Mouse (Mus musculus) lung, postnatal 14 days (tissue): ENCODE measurements around the gene Gdpd1.
A peak's percentile ranks its signal among the peaks of the same experiment; 100 is the strongest.
"Not testable (repeated sequence)": the region's sequence is repeated elsewhere in the genome, so short reads cannot be mapped to it uniquely, and the experiment has no call there.

Source experiments
- DNase-seq: peaks from one replicate; pipeline ENCODE4 v3.0.0; 2021

Gene Gdpd1

GRCm38 (mm10) chr11:87073866-87074440 is at the start of gene Gdpd1:
Gene Gdpd1, minus strand, starts transcription at chr11:87074062.
- DNase-seq, result peak; percentile 88

- DNase-seq, result no peak
These were observed 48.0 kb upstream of the Gdpd1 start for GRCm38 (mm10) chr11:87121864-87122263.

GRCm38 (mm10) chr11:87110172-87110909 is 36.5 kb upstream of the Gdpd1 start:
- DNase-seq, result no peak

GRCm38 (mm10) chr11:87109519-87110171 is 35.8 kb upstream of the Gdpd1 start:
- peak; percentile 6 for DNase-seq

GRCm38 (mm10) chr11:87108755-87109518 is 35.1 kb upstream of the Gdpd1 start, which contains the start of gene Ska2:
Gene Ska2, plus strand, starts transcription at chr11:87109234.
- peak; percentile 95 for DNase-seq

GRCm38 (mm10) chr11:87108409-87108754 is 34.5 kb upstream of the Gdpd1 start, which contains the start of gene Prr11:
Gene Prr11, minus strand, starts transcription at chr11:87108708.
- DNase-seq, result no peak

- DNase-seq, result no peak
These were observed 13.3 kb upstream of the Gdpd1 start for GRCm38 (mm10) chr11:87087142-87087541.

GRCm38 (mm10) chr11:87086290-87086984 is 12.6 kb upstream of the Gdpd1 start, which contains the start of gene Smg8:
Gene Smg8, minus strand, starts transcription at chr11:87086774.
- DNase-seq, result peak; percentile 85

- DNase-seq, result no peak
These were observed 11.6 kb upstream of the Gdpd1 start for GRCm38 (mm10) chr11:87085461-87085860.

GRCm38 (mm10) chr11:87083712-87084111 is 9.8 kb upstream of the Gdpd1 start:
- no peak for DNase-seq

- peak; percentile 72 for DNase-seq
These were observed 458 bp downstream of the Gdpd1 start for GRCm38 (mm10) chr11:87073343-87073865.

- no peak for DNase-seq
These were observed 11.8 kb downstream of the Gdpd1 start for GRCm38 (mm10) chr11:87062087-87062486.

- DNase-seq, result no peak
These were observed 13.5 kb downstream of the Gdpd1 start for GRCm38 (mm10) chr11:87060410-87060809.

- DNase-seq, result no peak
These were observed 17.6 kb downstream of the Gdpd1 start for GRCm38 (mm10) chr11:87056286-87056685.

- DNase-seq, result not testable (repeated sequence)
These were observed 25.0 kb downstream of the Gdpd1 start for GRCm38 (mm10) chr11:87048900-87049299.

GRCm38 (mm10) chr11:87046968-87047367 is 26.9 kb downstream of the Gdpd1 start:
- DNase-seq, result no peak

GRCm38 (mm10) chr11:87043052-87043451 is 30.8 kb downstream of the Gdpd1 start:
- DNase-seq, result no peak

GRCm38 (mm10) chr11:87039307-87039963 is 34.4 kb downstream of the Gdpd1 start:
- DNase-seq, result peak; percentile 64

GRCm38 (mm10) chr11:87036180-87036579 is 37.7 kb downstream of the Gdpd1 start:
- no peak for DNase-seq

- no peak for DNase-seq
These were observed 45.6 kb downstream of the Gdpd1 start for GRCm38 (mm10) chr11:87028212-87028611.

- DNase-seq, result peak; percentile 54
These were observed 47.6 kb downstream of the Gdpd1 start for GRCm38 (mm10) chr11:87026096-87026875.
